Mouse (Mus musculus) c-Kit-positive CD71-negative TER-119-negative erythroid progenitor cells, embryonic 14.5 days (primary cell): ENCODE results near the gene Gm20388.

Experiments
- DNase-seq: peaks from one replicate; pipeline ENCODE4 v3.0.0-alpha.2; 2013; ENCODE audit warnings: low read depth

Gm20388 gene

DNA sequence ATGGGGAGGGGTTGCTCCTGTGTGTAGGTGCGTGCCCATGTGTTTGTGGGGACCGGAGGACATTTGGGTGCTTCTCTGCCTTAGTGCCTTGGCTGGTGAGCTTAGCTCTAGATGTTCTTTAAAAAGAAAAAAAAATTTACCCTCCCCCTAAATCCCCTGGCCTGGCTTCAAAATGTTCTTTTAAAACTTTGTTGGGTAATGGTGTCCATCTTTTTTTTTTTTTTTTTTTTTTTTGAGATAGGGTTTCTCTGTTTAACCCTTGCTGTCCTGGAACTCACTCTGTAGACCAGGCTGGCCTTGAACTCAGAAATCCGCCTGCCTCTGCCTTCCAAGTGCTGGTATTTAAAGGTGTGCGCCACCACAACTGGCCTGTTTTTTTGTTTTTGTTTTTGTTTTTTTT lies 4.7 kb downstream of the Gm20388 start:
- no peak for DNase-seq

DNA sequence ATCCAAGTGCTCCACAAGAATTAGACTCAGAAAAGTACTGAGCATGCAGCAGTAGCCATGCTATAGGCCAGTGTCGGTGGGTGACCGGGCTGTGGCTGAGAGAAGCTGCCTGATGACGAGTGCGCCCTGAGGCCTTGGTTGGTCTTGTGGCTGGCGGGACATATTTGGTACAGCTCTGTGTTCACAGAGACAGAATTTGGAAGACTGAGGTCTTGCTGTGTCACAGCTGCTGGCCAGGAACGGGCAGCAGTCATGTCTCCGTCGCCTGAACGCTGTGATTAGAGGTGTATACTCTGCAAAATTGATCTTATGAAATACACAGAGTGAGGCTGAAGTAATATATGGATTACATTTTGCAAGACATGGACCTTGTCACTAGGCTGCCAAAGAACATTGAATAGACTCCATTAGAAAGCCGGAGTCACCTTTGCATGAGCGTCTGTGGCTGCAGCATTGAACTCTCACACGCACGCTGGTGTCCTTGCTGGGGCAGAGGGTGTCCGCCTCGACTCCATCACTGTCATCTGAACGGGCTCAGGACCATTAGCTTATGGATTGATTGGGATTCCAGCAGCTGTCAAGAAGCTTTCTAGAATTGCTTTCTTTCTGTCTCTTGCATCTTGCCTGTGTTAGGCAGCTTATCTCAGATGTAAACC lies 5.7 kb downstream of the Gm20388 start:
- no peak for DNase-seq

DNA sequence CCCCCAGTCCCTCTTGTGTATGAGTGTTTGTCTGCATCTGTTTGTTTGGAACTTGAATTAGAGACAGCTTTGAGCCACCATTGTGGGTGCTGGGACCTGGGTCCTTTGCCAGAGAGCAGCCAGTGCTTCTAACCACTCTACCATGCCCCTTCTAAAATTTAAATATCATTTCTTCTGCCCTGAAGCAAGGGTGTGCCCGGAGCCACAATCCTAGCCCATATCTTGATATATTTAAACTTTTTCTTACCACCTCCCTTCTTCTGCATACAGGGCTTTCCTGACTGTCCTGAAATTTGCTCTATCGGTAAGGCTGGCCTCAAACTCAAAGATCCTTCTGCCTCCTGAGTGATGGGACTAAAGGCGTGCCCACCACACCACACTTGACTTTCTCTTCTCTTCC lies 6.8 kb downstream of the Gm20388 start:
- DNase-seq: no peak

DNA sequence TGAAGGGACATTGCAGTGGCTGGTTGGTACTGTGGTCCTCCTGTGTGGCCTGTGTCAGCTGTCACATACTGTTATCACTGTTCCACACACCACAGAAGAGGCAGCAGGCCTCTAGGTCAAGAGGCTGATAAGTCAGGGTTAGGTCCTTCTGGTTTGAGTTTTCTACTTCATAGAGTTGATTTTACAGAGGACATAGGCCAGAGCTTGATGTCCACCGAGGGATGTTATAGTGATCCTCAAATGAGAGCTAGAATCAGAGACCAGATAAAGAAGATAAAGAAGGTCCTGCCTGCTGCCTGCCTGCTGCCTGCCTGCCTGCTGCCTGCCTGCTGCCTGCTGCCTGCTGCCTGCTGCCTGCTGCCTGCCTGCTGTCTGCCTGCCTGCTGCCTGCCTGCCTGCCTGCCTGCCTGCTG lies 7.5 kb downstream of the Gm20388 start:
- no peak for DNase-seq

DNA sequence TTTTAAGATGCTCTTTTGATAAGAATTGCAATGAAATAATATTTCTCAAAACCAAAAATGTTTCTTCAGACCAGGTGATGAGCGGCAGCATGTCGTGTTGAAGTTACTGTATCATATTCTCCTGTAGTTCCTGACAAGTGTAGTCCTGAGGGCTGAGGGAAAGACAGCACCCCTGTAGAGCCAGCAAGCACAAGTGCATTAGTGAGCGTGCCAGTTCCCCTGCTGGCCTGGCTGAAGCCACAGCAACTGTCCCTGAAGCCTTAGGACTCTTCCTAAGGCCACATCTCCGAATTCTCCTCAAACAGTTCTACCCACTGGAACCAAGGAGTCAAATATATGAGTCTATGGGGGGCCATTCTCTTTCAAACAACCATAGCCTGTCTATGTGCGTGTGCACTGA lies 12.6 kb downstream of the Gm20388 start:
- DNase-seq: no peak

DNA sequence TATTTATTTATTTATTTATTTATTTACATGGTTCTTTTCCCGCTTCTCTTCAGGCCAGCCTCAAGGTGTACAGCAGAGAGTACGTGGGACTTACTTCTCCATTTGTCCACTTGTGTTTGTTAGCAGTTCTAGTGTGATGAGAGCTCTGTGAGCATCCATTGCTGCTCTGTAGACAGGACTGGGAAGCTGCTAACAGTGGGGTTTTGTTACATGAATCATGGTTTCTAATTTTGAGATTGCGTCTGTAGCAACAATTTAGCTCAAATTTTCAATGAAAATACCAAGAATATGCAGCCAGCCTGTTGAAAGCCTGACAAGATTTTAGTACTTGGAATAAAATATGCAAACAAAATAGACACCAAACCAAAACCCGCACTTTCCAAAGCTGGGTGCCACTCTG lies 14.8 kb downstream of the Gm20388 start:
- DNase-seq: no peak

DNA sequence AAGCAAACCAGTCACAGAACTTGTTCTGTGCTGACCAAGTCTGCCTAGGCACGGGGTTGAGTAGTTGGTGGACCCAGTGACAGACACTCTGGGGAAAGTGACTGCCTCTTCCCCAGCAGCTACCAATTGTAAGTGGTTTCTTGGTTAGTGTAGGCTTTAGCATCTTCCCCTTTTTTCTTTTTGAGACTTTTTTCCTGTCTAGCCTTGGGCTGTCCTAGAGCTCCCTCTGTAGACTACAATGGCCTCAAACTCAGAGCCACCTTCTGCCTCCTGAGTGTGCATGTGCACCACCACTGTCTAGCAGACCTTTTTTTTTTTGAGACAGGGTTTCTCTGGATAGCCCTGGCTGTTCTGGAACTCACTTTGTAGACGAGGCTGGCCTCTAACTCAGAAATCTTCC lies 15.8 kb downstream of the Gm20388 start:
- peak; percentile 53 for DNase-seq

DNA sequence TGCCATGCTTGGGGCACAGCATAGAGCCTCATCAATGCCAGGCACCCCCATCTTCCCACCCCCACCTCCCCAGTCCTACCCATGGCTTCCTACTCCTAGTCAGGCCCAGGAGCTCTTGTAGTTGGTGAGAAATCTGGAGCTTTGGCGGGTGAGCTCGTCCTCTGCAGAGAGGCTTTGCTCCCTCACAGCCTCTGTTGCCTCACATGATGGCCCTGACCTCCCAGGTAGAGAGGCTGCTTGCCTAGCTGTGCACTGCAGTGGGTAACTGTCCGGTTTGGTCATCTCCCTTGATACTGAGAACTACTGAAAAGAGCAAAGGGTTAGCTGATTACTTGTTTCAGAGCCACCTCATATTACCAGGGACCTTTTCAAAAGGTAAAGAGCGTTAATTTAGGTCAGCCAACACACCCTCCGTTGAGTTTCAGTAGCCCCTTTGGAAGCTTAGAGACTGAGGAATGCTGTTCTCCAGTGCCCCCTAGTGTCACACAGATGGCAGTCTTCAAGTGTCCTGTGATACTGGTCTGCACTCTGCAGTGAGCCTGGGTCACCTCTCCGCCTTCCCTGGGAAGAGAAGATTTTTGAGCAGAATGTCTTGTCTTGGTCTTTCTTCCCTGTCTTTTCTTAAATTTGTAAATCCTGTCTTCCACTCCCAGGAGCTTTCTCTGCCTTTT lies 16.9 kb downstream of the Gm20388 start:
- DNase-seq: peak; percentile 32

DNA sequence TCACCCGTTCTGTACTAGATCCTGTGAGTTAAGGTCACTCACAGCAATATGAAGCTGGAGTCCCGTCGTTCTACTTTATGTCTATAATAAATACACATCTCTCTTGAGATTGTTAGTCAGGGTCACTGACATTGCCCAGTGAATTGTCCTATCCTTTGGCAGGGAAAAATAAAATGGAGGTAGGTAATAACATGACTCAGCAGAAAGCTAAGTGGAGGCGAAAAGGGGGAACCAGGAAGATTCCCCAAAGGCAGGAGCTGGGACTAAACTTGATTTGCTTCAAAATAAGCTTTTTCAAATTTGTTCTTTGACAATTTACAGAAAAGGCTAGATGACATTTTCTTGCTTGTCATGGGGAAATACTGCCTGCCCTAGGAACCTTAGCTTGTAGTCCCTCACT lies 20.7 kb downstream of the Gm20388 start:
- no peak for DNase-seq

DNA sequence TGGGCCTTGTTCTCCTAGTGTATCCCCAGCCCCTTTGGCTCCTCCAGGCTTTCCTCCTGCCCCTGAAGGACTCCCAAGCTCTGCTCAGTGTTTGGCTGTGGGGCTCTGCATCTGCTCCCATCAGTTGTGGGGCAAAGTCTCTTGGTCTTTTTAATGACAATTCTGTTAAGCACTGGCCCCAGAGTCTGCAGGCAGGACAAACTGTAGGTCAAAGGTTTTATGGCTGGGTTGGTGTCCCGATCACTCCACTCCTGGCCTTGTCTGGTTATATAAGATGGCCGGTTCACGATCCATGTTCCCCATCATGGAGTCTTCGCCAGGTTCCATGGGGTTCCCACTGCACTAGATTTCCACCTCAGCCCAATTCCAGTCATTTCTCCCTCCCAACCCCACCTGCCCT lies 23.0 kb downstream of the Gm20388 start:
- DNase-seq: no peak

DNA sequence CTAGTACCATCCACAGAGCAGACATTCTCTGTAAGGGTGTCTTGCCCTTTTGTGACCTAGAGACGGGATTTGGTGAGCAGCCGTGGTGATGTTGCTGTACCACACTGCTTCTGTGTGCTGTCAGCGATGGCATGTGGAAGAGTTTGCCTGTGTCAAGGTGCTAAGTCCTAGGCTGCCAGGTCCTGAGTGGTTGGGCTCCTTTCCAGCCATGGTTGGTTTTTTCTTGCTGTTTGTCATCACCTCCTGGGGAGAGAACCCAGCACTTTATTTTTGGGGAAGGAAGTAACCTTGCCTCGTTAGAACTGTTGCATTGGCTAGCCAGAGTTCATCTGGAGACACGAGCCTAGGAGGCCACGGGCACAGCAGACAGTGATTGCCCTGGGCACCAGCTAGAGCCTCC lies 24.9 kb downstream of the Gm20388 start:
- DNase-seq: no peak

DNA sequence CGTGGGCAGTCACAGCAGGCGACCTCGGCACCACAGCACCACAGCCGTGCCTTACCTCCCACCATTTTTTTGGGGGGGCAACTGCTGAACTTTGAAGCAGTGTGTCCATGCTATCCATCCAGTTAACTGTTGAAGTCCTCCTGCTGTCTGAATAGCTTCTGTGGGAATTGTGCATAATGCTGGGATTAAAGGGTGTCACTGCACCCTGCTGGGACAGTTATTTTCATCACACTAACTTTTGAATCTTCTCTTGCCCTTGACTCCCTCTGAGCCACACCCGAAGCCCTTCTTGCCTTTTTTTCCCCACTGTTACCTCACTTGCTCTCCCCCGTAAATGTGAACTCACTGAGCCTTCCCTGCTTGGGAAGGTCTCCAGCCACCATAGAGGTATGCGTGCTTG lies 27.8 kb downstream of the Gm20388 start:
- no peak for DNase-seq

DNA sequence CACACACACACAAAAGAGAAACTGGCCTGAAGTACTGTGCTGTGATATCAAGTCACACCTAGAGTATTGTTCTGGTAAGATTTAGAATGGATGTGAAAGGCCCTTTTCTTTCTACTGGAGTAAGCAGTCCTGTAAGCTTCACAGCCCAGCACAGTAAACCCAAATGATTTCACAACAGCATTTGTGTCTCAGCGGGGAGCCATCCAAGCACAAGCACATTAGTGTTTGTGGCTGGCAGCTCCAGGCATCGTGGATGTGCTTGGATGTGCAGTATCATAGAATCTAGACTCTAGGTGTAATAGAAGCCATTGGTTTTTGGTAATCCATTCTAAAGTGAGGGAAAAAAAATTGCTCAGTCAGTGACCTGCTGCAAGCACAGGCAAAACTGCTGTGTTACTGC lies 28.7 kb downstream of the Gm20388 start:
- no peak for DNase-seq

DNA sequence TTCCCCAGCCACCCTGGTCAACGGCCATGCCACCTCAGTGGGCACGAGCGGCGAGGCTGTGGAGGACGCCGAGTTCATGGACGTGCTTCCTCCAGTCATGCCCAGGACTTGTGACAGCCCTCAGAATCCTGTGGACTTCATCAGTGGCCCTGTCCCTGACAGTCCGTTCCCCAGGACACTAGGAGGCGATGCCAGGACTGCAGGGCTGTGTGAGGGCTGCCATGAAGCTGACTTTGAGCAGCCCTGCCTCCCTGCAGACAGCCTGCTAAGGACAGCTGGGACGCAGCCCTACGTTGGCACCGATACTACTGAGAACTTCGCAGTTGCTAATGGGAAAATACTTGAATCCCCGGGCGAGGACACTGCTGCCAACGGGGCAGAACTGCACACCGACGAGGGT lies 30.8 kb downstream of the Gm20388 start:
- DNase-seq: no peak

DNA sequence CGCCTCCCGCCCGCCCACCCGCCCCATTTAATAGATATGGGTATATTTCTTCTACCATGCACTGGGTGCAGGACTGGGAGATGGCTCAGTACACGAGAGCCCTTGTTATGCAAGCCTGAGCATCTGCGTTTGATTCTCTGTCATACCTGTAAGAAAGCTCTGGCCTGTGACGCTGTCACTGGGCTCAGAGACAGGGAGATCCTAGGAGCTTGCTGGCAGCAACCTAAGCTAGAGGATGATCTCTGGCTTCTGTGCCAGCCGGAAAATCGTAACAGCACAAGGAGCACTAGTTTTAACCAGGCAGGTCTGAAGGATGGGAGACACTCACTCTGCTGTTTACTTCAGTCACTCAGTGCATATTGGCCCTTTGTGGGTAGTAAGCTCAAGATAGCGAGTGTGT lies 33.0 kb downstream of the Gm20388 start:
- no peak for DNase-seq

DNA sequence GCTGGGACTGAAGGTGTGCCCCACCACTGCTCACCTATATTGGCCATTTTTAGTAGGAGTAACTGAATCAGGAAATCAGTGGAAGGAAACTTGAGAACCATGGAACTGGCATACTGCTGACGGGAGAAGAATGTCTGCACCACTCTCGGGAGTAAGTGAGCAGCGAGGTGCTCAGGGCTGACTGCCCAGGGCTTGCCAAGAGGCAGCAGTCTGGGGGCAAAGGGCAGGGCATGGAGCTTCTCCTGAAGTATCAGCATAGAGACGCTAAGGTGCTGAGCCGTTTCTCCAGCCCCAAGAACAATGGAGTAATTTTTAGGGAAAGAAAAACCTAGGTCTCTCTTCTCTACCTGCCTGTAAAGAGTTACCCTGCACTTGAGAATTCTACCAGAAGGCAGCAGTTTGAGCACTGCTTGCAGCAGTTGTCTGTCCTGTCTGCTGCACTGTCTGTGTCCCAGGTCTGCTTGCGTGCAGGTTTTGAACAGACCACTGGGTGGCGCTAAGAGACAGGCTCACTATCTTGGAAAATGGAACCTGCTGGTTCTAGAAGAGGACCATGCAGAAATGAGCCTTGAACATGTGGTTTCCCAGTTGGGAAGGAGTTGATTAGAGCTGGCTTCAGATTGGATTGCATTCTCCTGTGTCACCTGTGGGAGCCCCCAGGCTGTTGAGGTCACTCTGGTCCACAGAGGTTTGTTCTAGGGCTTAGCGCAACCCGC lies 33.6 kb downstream of the Gm20388 start:
- peak; percentile 46 for DNase-seq

DNA sequence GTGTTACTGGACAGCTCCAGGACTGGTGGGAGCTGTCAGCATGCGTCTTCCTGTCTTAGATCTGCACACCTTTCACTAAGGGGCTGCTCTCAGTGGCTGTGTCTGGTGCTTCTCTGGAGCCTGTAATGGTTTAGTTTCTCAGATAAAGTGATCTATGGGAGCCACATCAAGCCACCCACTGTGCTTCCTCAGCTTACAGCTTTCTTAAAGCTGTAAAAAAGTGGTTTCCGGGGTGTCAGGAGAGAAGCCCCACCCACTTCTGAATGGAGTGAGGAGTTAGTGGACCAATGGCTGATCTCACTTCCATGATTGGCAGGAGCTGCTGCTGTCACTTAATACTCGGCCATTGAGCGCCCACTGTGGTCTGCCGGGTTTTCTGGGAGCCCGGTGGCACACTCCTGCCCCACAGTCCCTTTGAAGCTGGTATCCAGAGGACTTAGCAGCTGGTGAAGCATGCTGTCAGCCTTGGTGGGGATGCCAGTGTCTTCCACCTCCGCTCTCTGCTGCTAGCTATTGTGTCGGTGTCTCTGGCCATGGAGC lies 35.8 kb downstream of the Gm20388 start:
- no peak for DNase-seq

DNA sequence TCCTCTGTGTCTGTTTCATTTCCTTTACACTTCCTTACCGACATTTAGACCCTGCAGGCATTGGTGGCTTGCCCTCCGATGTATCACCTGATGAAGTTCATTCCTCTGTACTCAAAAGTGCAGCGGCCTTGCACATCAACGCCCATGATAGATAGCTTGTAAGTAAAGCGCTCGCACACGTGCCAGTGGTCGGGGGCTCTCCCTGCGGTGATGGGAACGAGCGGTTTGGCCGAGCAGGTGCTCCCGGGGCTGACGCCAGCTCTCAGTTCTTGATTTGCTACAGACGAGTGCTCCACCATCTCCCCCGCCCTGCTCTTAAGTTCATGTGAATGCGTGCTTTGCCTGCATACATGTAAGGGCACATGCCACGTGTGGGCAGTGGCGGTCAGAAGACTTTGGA lies 37.0 kb downstream of the Gm20388 start:
- no peak for DNase-seq

DNA sequence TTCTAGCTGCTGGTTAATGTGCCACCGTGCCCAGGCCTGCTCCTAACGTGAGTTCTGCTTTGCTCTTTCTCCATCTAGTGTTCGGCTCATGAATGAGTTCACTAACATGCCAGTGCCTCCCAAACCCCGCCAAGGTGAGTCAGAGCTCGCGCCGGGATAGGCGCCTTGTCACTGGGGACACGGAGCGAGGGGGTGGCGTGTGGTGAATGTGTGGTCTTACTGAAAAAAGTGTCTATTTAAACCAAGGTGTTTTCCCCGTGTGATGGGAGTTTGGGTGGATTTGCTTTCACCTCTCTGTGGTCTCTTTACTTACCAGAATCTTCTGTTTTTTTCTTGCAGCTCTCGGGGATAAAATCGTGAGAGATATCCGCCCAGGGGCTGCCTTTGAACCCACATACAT lies 37.7 kb downstream of the Gm20388 start:
- no peak for DNase-seq

DNA sequence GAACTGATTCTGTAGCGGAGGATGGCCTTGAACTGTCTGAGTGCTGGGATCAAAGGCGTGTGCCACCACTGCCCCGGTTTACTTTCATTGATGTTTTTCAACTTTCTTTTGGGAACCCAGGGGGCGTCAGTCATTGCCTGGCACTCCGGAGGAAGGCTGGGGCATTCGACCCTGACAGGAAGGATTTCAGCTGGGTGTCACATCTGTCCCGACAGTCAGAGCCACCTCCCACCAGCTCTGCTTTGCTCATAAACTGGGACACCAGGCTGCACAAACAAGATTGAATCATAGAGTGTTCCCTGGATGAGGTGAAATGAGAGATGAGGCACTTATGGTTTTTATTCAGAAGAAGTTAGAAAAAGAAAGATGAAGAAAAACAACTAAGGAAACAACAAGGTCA lies 41.6 kb downstream of the Gm20388 start:
- no peak for DNase-seq

DNA sequence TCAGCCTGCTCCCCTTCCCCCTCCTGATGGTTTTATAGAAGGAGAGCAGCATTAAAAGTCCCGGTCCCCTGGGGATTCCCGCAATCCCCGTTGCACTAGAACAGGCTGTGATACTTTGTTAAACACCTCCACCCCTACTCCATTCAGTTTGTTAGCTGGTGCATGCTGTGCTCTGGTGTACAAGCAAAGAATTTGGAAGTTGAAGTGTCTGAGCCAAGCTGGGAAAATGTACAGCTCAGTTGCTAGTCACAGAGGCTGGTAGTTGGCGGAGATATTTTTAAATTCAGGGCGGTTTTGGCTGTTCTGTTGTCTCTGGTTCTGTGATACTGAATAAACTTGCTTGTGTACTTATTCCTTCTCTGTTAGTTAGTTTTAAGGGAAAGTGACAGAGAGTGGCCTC lies 42.1 kb downstream of the Gm20388 start:
- no peak for DNase-seq

DNA sequence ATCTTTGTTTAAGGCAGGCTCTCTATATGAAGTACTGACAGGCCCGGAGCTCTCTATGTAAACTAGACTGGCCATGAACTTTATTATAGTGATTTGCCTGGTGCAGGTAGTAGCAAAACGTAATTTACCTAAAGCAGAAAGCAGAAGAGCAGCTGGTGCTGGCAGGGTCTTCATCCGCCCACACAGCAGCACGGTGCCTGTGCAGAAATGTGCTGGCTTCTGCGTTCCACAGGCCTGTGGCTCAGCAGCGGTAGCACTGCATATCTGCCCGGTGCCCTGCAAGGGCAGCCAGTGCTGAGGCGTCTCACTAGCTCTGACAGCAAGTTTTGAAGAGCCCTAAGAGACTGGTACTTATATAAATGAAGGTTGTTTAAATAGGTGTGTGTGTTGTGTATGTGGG lies 44.7 kb downstream of the Gm20388 start:
- DNase-seq: no peak

DNA sequence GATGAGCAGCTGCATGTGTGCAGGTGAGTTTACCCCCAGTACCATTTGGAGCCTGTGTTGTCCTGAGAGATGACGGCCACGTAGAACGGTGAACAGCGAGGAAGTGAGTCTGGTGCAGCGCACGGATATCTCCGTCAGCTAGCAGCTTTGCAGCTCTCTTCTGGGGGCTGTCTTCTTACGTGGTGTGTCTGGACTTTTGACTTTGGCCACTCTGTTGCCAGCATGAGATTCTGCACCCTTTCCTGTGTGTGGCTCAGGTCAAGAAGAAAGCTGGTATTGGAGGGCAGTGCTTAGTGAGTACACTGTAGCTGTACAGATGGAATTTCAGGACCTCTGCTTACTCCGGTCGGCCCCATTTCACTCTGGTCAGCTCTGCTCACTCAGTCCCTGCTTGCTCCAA lies 47.4 kb downstream of the Gm20388 start:
- no peak for DNase-seq
